Mouse (Mus musculus): ENCODE results near the gene Tmem186.

The Tmem186 gene

DNA sequence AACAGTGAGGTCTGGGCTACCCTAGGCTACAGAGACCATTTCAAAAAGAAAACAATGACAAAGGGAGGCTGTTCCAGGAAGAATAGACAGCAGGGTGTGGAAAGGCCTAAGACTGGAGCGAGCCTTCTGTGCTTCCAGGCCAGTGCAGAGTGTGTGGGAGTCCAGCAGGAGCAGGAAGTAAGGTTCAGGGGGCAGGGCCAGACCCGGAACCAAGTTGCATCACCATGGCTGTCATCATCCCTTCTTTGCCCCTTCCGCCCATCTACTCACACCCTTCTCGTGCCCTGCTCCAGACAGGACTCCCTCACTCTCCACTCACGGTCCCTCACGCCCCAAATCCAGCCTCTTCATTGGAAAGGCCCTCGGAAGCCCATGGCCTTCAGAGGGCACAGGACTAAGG, 29.7 kb upstream of the Tmem186 start:
- DNase-seq (ENCODE audit: low spot score in 2 of 2): no peak

DNA sequence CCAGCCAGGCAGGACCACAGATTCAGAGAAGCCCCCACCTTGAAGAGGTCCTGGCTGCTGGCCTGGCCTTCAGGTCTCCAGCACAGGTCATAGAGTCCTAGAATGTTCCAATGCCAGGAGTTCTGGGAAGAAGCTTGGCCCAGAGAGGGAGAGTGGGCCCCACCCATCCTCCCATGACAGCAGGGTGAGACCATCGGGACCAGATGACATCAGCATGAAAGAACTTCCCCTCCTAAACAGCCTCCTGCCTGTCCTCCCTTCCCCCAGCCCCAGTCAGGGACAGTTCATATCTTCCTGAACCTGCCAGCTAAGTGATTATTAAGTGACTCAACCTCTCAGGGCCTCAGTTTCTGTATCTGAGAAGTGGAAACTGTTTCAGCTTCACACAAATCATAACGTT, 28.9 kb upstream of the Tmem186 start:
- DNase-seq (ENCODE audit: low spot score in 2 of 2): no peak

DNA sequence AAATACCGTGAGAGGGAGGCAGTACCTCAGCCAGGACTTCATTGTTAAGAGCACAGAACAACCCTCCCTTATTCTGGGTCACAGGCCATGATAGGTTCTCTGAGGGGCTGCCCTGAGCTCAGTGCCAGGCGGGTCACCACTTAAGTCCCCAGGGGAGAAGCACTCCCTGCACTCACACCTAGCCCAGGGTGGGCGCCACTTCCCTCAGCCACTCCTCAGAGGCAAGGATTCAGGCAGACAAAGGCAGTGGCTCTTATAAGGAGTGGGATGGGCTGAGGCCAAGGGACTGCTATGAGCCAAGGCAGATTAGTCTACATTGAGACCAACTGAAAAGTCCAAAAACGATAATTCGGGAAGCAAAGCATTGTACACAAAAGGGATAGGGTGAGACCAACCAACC, 27.9 kb upstream of the Tmem186 start:
- DNase-seq (ENCODE audit: low spot score in 2 of 2): no peak

DNA sequence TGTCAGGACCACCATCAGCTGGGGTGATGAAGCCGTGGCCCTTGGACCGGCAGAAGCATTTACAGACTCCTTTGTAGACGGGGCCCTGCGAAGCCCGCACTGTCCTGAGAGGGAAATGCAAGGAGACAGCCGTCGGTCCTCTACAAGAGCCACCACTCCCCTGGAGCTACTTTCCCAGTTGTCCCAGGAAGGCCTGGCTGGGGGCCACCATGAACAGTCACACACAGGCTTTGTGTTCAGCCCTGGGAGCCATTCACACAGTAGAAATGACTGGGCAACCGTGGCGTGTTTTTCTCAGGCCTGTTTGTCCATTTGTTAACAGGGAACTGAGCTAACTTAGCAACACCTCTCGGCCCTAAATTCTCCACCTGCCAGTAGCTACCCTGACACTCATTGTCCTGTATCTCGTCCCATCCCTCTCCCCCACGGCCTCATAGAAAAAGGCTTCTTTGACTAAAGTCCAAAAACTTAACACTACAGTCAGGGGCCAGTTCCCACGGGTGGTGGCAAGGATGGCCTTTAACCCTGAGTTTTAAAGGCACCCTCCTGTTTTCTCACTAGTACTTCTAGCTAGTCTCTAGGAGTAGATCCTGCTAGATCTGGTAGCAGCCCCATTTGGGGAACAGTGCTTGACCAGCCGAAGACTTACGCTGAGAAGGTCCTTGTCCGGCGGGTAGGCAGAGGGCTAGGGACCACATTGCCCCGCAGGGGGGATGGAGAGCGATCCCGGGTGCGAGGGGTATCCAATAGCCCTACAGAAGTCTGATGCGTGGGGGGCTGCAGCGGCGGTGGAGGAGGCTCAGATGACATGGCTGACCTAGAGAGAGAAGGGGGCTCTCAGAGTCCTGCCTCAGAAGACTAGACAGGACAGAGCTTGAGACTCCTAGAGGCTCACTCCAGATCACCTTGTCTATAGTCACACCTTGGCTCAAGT, 26.4 kb upstream of the Tmem186 start:
- DNase-seq (ENCODE audit: low spot score in 2 of 2): no peak

DNA sequence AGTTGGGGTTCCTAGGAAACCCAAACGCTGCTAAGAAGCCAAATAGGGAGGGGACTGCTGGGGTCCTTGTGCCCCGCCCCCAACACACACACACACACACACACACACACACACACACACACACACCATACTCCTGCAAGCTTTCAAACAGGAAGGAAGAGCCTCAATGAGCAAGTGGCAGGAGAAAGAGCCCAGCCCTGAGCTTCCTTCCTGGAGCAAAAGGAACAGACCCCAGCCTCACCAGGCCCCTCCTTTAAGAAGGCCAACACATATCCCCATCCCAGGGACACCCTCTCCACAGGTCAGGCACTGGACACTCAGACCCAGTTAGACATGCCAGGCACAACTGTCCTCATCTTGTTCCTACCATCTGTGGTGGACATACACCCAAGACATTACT, 25.5 kb upstream of the Tmem186 start:
- no peak for DNase-seq (ENCODE audit: low spot score in 2 of 2)

DNA sequence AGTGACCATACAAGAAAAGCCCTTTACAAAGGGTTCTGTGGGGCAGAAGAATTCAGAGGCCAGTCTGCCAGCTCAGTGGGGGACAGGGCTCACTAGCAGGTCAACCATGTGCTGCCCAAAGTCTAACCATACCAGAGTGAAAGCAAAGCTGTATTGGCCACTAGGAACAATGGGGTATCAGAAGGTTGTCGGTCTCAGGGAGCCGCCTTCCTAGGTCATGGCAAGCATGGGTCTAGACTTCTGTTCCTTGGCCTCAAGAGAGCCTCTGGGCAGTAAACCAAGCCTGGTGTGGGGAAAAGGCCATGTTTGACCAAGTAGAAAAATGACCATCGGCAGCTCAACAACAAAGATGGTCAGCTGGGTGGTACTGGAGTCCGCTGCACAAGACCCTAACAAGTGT, 21.3 kb upstream of the Tmem186 start:
- no peak for DNase-seq (ENCODE audit: low spot score in 2 of 2)

DNA sequence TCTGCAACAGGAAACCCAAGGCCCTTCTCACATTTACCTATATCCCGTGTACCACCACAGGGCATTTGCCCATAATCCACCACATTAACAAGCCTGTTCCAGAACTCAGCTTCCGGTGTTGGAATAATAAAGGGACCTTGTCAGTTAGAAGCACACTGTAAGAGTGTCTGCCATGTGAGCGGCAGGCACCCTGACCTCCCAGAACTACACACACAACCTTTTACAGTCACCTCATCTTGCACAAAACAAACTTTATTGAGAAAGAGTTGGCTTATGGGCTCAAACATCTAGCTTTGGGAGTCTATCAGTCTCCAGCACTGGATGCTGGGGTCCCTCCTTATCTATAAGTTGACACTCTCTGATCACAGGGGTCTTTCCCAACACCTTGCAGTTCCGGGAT, 20.8 kb upstream of the Tmem186 start:
- DNase-seq (ENCODE audit: low spot score in 2 of 2): no peak

DNA sequence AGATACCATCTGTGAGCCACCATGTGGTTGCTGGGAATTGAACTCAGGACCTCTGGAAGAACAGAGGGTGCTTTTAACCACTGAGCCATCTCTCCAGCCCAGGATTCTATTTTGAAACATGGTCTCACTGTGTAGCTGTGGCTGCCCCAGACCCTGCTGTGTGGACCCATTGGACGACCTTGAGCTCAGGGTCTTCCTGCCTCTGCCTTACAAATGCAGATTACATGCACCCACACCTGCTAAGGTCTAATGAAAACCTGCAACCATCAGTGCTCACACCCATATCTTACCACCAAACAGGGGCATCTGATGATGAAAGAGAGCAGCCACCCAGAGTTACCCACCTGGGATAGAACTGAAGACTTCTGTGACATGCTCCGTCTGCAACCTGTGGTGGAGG, 18.7 kb upstream of the Tmem186 start:
- no peak for DNase-seq (ENCODE audit: low spot score in 2 of 2)

DNA sequence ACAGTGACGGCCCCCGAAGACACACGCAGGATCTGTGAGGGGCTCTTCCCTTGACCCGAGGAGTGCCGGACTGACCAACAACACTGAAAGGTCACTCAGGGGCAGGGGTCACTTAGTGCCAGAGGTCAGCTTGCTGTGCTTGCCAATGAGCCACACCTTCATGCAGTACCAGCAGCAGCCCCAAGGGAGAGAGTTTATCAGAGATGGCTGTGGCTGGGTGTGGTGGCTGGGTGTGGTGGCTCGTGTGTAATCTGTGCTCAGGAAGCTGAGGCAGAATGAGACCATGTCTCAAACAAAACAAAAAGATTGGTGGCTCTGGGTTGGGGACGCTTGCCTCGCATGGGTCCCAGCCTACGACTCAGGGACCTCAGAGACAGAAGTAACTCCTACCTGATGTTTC, 18.1 kb upstream of the Tmem186 start:
- DNase-seq (ENCODE audit: low spot score in 2 of 2): peak in 1 of 2 experiments; percentile 53

DNA sequence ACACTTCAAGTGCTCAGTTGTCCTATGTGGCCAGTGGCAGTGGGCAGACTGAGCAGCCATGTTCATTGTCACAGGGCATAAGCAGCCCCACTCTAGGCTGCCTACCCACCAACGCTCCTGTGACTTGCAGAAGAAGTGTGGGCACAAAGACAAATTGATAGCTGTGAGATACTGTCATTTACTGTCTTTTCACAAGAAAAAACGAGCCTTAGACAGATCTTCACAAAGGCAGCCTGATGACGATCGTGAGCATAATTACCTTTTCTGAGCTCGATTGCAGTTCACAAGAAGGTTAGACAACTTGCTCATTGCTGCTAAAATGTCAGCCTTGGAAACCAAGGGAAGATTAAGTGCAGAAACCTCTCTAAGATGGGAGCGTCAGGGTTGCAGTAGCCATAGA, 17.6 kb upstream of the Tmem186 start:
- DNase-seq (ENCODE audit: low spot score in 2 of 2): no peak

DNA sequence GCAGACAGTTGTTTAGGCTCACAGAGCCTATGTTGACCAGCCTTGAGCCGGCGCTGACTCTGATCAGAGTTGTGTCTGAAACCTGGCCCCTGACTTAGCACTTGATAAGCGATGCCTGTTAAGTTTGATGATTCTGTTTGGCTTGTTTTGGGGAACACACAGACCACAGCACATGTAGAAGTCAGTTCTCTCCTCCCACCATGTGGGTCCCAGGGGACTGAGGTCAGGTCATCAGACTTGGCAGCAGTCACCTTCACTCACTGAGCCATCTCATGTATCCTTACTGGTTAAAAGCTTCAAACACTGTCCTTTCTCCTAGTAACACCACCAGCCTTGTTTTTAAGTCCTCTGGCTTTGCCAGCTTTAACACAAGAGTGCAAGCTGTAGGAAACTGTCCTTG, 12.5 kb upstream of the Tmem186 start:
- DNase-seq (ENCODE audit: low spot score in 2 of 2): no peak

DNA sequence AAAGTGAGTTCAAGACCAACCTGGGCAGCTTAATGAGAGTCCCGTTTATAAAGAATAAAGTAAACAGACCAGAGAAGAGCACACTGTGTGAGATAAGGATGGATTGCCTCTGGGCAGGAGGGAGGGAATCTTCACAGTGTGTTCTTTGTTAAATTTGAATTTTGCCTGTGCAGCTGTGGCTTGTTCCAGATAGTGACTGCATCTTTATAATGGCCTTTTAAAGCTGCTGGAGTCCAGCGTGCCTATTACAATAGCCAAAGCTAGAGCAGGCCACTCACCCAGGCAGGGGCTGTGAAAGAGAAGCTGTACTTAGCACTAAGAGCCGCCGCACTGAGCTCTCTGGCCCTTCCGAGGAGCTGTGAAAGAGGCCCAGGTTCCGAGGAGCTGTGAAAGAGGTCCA, 8.0 kb upstream of the Tmem186 start:
- no peak for DNase-seq (ENCODE audit: low spot score in 2 of 2)

DNA sequence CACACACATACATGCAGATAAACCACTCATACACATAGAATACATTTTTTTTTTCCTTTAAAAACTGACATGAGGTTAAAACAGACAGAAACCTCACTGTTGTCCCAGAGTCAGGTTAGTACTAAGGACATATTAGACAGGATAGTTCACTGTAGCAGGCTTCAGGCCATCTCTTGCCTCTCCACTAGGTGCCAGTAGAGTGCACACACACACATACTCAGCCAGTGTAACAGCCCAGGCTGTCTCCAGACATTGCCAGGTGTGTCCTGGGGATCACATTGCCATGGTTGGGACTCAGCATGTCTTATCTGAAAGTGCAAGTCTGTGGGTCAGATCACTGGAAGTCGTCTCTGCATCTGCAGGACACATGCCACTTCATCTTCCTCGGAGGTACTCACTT, 6.3 kb upstream of the Tmem186 start:
- peak in 1 of 2 experiments; percentile 68 for DNase-seq (ENCODE audit: low spot score in 2 of 2)

DNA sequence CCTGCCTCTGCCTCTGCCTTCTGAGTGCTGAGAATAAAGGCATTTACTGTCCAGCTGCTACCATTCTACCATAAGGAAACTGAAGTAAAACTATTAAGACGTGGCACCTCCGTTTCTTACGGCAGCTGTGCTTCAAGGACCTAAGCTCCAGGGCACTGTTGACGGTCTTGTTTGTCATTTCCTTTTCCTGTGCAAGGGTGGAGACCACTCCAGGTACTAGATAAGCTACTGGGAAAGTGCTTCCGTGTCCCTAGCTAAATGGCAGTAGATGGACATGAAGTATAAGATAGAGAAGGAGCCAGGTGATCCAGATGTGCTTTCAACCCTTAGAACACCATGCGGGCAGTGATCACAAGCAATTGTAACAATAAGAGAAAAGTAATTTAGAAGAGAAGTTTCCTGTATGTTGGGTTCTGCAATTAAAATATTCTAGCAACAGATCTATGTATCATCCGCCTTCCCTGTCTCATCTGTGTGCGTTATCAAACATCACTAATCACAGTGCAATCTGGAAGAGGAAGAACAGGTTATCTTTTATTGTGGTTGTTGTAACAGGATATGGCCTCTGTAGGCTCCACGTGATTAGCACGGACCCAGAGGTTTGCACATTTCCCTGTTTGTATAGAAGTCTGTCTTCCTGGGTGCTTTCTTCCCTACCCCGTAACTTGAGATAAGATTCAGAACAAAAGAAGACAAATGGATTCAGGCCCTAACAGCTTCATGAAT, 2.1 kb upstream of the Tmem186 start:
- DNase-seq (ENCODE audit: low spot score in 2 of 2): no peak

DNA sequence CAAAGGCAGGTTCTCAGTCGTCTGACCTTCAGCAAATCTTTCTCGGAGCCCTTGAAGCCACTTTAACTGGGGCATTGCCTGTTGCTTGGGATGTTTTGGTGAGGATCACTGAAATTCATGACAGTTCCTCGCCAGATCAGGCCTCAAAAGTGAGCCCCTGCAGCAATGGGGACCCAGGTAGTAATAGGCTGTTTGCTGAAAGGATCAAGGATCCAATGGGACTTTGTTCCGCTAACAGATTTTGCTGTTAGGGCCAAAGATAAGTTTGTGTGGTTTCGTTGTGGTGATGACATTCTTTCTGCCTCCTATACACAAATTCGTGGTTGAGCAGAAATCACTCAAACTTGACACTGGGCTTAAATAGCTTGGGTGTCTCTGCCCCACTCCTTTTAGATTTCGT, 619 bp upstream of the Tmem186 start:
- no peak for DNase-seq (ENCODE audit: low spot score in 2 of 2)

DNA sequence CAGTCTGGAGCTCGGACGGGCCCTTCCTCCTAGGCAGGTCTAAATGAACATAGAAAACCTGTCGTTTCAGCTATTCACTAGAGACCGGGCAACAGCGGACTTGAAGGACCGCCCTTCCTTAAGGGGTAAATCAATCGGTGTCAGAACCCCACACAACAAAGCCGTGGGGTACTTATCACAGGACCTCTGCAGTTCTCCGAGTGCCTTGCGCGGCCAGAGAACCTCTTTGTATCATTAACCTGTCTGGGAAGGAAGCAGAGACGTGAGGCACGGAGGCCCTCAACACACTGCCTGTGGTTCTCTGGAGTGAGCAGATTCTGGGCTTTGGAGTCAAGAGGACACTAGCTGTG, 670 bp downstream of the Tmem186 start:
- no peak for DNase-seq (ENCODE audit: low spot score in 2 of 2)

DNA sequence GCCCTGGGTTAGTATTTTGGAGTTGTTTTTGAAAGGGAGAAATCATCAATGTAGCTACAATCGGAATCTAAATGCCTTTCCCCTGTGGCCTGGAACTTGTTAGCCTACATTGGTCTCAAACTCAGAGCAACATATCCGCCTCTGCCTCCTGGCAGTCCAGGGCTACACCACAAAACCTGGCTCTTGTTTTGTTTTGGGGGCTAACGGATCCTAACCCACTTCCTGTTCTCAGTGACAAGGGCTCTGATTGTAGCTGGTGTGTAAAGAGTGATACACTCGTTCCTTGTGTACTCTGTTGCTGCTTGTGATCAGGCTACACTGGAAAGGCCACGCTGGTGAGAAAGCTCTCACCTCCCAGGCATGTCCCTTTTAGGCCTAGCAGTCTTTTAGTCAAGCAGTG, 6.1 kb downstream of the Tmem186 start:
- no peak for DNase-seq (ENCODE audit: low spot score in 2 of 2)

DNA sequence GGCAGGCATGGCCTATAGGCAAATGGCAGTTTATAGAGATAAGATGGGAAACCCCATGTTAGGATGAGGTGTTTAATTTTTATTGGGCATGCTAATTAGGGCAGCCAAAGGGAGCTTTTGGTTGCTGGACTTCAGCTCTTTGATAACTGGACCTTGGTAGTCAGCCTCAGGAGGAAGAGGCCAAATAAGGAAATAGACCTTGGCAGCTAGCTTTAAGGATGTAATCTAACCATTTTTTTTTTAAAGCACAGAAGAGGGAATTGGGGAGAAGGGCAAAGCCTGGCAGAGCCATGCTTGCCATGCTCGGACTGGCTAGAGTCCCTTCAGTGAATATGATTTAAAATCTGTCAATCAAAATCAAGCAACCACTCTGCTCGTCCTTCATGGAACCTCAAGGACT, 7.1 kb downstream of the Tmem186 start:
- DNase-seq (ENCODE audit: low spot score in 2 of 2): no peak

DNA sequence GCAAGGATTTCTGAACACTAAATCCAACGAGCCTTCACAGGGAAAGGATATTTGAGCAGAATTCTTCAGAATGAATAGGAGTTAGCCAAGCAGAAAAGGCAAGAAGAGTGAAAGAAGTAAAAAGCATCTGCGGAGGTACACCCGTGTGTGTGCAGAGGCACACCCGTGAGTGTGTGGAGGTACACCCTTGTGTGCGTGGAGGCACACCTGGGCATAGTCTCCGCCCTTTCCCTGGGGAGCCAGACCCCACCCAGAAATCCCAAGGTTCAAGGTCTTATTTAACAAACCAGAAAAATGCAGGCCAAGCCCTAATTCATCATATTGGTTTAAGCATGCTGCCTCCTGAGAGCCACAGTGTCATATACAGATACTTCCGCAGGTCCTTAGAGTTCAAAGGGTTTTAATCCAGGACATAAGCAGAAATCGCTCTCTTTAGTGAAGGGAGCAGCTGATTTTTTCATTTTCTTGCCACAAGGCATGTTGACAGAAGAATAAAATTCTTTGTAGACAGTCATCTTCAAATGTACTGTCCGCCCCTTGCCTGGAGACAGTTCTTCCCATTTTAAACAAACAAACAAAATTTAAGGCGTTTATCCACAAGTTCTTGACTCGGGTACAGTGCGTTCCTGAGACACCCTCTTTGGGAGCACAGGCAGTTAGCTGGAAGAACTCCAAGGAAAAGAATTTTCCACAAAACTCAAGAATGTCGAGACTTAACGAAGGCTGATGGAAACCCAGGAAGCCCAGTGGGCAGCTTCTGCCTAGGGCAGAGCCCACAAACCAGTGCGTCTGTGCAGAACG, 17.0 kb downstream of the Tmem186 start:
- DNase-seq (ENCODE audit: low spot score in 2 of 2): no peak

DNA sequence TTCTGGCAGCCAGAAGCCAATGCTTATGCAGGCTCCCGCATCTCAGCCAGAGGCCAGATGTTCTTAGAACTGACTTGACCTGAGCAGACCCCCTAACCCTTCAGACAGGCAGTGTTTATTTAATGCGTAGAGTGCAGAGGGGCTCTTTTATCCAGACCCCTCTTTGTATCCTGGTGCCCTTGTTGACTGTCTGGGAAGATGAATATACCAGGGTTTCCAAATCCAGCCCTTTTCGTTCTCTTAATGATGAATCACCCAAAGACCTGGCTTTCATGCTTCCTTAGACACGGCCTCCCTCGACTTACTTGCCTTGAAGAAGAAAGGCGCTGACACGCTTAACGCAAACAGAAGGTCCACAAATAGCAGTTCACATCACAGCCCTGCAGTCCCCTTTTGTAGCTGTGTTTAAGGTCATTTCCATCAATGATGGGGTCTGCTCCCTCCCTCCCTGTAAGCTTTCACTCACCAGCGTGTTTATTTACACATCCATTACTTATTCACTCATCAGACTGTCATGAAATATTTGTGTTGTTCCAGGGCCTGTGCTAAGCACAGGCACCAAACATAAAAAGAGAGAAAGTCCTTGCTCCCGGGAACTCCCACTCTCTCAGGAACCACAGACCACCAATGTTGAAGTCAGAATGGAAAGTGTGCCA, 17.7 kb downstream of the Tmem186 start:
- no peak for DNase-seq (ENCODE audit: low spot score in 2 of 2)

DNA sequence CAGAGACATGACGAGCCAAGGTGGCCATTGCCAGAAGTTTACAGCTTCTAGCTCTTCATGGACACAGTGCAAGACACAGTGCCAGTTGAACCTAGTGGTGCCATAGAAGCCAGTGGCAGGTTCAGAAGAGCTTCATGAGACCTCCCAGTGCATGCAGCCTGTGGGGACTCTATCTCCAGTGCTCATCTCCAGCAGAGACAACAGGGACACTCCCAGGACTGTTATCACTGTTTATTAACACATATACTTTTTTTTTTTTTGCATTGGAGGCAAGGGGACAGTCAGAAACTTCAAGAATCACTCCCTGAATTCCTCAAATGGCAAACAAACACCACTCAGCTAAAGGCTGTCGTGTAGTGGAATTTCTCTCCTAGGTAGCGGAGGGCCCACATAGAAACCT, 24.1 kb downstream of the Tmem186 start:
- DNase-seq (ENCODE audit: low spot score in 2 of 2): no peak

DNA sequence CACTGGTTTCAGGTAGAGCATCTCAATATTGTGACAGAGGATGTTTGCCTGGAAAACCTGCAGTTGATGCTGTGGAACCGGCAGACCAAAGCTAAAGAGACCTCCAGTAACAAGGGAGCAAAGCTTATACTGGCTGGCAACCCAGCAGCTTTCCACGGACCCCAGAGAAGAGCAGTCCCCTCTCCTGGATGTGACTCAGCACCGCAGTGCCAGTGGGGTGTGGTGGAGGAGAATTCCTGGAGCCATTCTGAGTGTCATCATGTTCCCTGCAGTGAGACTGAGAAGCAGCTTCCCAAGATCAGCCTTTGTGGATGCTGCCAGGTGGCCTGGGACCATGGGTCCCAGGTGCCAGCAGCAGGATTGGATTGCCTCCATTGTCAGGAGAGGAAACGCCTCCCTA, 24.5 kb downstream of the Tmem186 start:
- DNase-seq (ENCODE audit: low spot score in 2 of 2): peak; percentile 28 to 32
